24 mouse cellular contexts compared by ENCODE assay signal in the genomic region with DNA sequence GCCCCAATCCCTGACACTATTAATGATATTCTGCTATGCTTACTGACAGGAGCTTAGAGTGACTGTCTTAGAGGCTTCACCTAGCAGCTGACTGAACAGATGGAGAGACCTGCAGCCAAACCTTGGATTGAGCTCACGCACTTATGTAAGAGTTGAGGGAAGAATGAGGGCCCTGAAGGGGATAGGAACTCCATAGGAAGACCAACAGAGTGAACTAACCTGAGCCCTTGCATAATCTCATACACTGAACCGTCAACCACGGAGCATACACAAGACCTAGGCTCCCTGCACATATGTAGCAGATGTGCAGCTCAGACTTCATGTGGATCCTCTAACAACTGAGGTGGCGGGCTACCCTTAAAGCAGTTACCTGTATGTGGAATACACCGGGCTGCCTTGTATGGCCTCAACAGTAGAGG.
DNase-seq lines count a peak whose midpoint lies in the region; ATAC-seq and TF ChIP-seq lines count a peak whose summit lies in the region.
"Had no signal": no experiment of that assay in that cellular context is flagged by ENCODE, and none has a peak within 500 bp of the region (broad histone marks: within the 10 kb centered on the region; RNA-seq: fewer than 3 reads in every experiment).

No protein-coding gene starts in this region.

- no peaks in the 10 kb centered on the region for H3K9me3 ChIP-seq in forebrain, embryonic 14.5 days (replicated peaks; ENCODE audit: control insufficient read depth, low read length)
- no peaks in the 10 kb centered on the region for H3K9me3 ChIP-seq in forebrain, postnatal 0 days (ENCODE audit: low read length)
- H3K9me3 ChIP-seq: embryonic facial prominence, embryonic 10.5 days; hindbrain, embryonic 15.5 days; limb, embryonic 12.5 days; stomach, embryonic 15.5 days had no signal

- 80% methylated on average over 5 of the region's 5 CpGs for WGBS in forebrain, embryonic 14.5 days
- WGBS in forebrain, postnatal 0 days: 83% methylated on average over 5 of the region's 5 CpGs

- H3K27me3 ChIP-seq in forebrain, embryonic 14.5 days (replicated peaks; ENCODE audit: control insufficient read depth, insufficient read depth, low read length): no peaks in the 10 kb centered on the region
- H3K27me3 ChIP-seq in forebrain, postnatal 0 days (ENCODE audit: insufficient read depth, low read length): no peaks in the 10 kb centered on the region
- H3K27me3 ChIP-seq: hindbrain, embryonic 15.5 days; limb, embryonic 12.5 days; stomach, embryonic 15.5 days had no signal

- H3K36me3 ChIP-seq in forebrain, embryonic 14.5 days (ENCODE audit: control insufficient read depth, insufficient read depth, low read length): no peaks in the 10 kb centered on the region
- H3K36me3 ChIP-seq in forebrain, postnatal 0 days (ENCODE audit: insufficient read depth): no peaks in the 10 kb centered on the region
- H3K36me3 ChIP-seq: embryonic facial prominence, embryonic 10.5 days; hindbrain, embryonic 15.5 days; limb, embryonic 12.5 days; stomach, embryonic 15.5 days had no signal

- H3K9ac ChIP-seq in forebrain, embryonic 14.5 days (ENCODE audit: low read length): no peak overlapping the region
- H3K9ac ChIP-seq in forebrain, postnatal 0 days: no peak overlapping the region
- H3K9ac ChIP-seq: hindbrain, embryonic 15.5 days; limb, embryonic 12.5 days; liver, postnatal 0 days; stomach, embryonic 15.5 days had no signal

- peak; percentile 58 for DNase-seq in forebrain, embryonic 14.5 days (ENCODE audit: low spot score)
- DNase-seq in forebrain, postnatal 0 days: no peak
- DNase-seq in brain, adult 2 months (ENCODE audit: low read depth, low spot score): peak; percentile 96
- DNase-seq in cerebellum, adult 18-20 months: peak; percentile 64 to 77
- DNase-seq in cerebellum, postnatal 14 days: peak; percentile 22 to 65
- no peak for DNase-seq in ovary, postnatal 10 days (ENCODE audit: low spot score)
- DNase-seq in left cerebral cortex, adult 11 months (ENCODE audit: low spot score): no peak
- DNase-seq: adrenal gland, postnatal 25 days; kidney, postnatal 25 days; layer of hippocampus, postnatal 36 days; liver, postnatal 0 days; right cerebral cortex, adult 18-20 months; thymus, adult 18-20 months; thymus, postnatal 36 days had no signal

- no peak overlapping the region for H3K4me3 ChIP-seq in forebrain, embryonic 14.5 days (ENCODE audit: low read depth, low read length)
- no peak overlapping the region for H3K4me3 ChIP-seq in forebrain, postnatal 0 days (ENCODE audit: low read depth, low read length)
- H3K4me3 ChIP-seq: embryonic facial prominence, embryonic 10.5 days; hindbrain, embryonic 15.5 days; layer of hippocampus, adult 2 months; limb, embryonic 12.5 days; stomach, embryonic 15.5 days had no signal

- H3K4me1 ChIP-seq in forebrain, embryonic 14.5 days (ENCODE audit: control insufficient read depth, insufficient read depth, low read length): peaks cover 3% of the 10 kb centered on the region; the same call in 1 of the 2 replicates
- H3K4me1 ChIP-seq in forebrain, postnatal 0 days (ENCODE audit: insufficient read depth): no peaks in the 10 kb centered on the region
- H3K4me1 ChIP-seq: embryonic facial prominence, embryonic 10.5 days; hindbrain, embryonic 15.5 days; limb, embryonic 12.5 days; stomach, embryonic 15.5 days had no signal

- no peak overlapping the region for H3K4me2 ChIP-seq in forebrain, embryonic 14.5 days (ENCODE audit: low read length)
- no peak overlapping the region for H3K4me2 ChIP-seq in forebrain, postnatal 0 days (ENCODE audit: low read depth)
- H3K4me2 ChIP-seq: hindbrain, embryonic 15.5 days; limb, embryonic 12.5 days; liver, embryonic 11.5 days; stomach, embryonic 15.5 days had no signal

- no peak overlapping the region for H3K27ac ChIP-seq in forebrain, embryonic 14.5 days (ENCODE audit: low read depth, low read length)
- H3K27ac ChIP-seq in forebrain, postnatal 0 days (ENCODE audit: low read depth, low read length): no peak overlapping the region
- H3K27ac ChIP-seq: embryonic facial prominence, embryonic 10.5 days; hindbrain, embryonic 15.5 days; layer of hippocampus, adult 2 months; limb, embryonic 12.5 days; macrophage; stomach, embryonic 15.5 days had no signal

- no peak for TF ChIP-seq CTCF in forebrain, postnatal 0 days (IDR thresholded peaks at IDR 0.05; ENCODE audit: low read depth)

- peak; percentile 82 for ATAC-seq in forebrain, embryonic 14.5 days
- ATAC-seq in forebrain, postnatal 0 days: no peak
- ATAC-seq: CD4-positive, CD25-positive, alpha-beta regulatory T cell, adult 4 months; intestine, embryonic 16.5 days; liver, postnatal 0 days; lung, postnatal 0 days had no signal

Comparison
In these comparisons a context has a peak if more than half of its experiments do, and no peak if none do; other contexts are left out.
1. DNase-seq: peak in forebrain, embryonic 14.5 days (single experiment), brain, adult 2 months (single experiment), cerebellum, adult 18-20 months (2 of 2) and cerebellum, postnatal 14 days (2 of 2); none in forebrain, postnatal 0 days (single experiment), ovary, postnatal 10 days (single experiment) and left cerebral cortex, adult 11 months (single experiment).